Mouse (Mus musculus) neutrophil, adult 83 days (primary cell): ENCODE results near the gene Rab11fip3. TPM values are rescaled to one million over a fixed set of nuclear protein-coding genes. Genes with fewer than 3 reads are reported as not detected.

Experiments
- total RNA-seq, 2 experiments: library from RNA; stranded (reverse); gene quantifications; one replicate each; pipeline ENCODE4 v1.2.4; 2023

Rab11fip3 gene
- 1 to 10 TPM; 1.7 to 1.9 TPM for total RNA-seq

DNA sequence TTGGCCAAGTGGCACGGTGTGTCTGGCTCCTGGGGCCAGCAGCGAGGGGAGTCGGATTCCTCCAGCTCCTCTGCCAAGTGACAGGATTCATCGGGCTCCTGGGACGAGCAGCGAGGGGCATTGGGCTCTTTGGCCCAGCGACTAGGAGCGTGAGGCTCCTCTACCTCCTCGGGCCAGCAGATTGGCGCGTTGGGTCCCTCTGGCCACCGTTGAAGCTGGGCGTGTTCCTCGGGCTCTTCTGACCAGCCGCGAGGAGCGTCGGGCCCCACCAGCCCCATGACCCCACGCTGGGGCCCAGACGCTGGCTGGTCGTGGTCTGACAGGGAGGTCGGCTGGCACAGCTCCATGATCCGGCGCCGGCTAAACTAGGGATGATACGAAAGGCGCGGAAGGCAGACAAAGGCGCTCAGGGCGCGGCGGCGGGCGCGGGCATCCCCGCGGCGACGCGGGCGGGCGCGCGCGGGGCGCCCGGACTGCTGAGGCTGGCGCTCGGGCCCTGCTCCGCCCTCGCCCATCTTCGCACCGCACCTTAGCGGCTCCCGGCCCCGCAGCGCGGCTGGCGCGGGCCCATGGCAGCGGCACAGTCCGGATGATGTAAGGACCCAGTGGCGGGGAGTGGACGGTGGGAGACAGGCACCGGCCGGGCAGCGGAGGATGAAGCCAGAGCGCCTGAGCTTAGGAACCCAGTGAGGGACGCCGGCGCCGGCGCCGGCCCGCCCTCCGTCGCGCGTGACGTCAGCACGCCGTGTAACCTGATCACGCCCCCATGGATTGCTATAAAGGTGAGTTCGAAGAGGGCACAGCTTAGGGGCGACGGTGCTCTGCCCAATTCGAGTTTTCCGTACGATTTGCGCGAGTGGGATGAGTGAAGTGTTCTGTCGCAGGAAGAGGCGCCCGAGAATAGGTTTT, at the start of gene Rab11fip3:
Gene Rab11fip3, minus strand, starts transcription at position 725 of the 909 bp plus-strand sequence.

DNA sequence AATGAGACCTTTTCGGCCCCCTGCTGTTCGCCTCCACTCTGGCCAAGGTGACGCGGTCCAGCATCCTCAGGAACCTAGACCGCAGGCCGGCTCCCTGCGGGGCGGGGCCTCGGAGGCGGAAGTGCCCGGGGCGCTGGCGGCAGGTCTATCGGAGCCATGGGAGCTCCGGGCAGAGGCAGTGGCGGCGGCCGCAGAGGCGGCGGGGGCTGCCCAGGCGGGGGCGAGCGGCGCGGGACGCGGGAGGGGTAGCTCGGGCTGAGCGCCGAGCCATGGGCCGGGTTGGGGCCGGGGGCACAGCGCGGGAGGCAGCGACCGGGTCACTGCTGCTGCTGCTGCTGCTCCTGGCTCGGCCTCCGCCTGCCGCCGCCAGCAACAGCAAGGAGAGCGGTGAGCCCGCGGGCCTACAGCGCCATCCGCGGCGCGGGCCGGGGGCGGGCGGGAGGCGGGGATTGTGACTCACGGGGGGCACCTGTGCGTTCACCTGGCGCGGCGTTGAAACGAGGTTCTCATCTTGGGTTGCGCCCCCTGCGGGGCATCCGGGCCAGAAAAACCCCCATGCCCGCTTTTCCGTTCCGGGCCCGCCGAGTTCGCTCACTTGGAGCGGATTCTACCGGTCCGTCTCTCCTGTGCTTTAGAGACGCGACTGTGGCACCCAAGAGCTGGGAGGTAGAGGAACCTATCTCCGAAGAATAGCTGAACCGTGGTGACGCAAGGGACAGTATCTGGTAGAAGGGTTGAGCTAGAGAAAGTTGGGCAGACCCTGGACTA, 44.0 kb upstream of the Rab11fip3 start, which contains the start of gene Tmem8:
Gene Tmem8, plus strand, starts transcription at position 119 of the 768 bp plus-strand sequence.

GRCm38 (mm10) chr17:26095121-26095740, 25.9 kb upstream of the Rab11fip3 start, which contains the start of gene Nme4:
TSS of gene Nme4 (minus strand) at chr17:26095602.

DNA sequence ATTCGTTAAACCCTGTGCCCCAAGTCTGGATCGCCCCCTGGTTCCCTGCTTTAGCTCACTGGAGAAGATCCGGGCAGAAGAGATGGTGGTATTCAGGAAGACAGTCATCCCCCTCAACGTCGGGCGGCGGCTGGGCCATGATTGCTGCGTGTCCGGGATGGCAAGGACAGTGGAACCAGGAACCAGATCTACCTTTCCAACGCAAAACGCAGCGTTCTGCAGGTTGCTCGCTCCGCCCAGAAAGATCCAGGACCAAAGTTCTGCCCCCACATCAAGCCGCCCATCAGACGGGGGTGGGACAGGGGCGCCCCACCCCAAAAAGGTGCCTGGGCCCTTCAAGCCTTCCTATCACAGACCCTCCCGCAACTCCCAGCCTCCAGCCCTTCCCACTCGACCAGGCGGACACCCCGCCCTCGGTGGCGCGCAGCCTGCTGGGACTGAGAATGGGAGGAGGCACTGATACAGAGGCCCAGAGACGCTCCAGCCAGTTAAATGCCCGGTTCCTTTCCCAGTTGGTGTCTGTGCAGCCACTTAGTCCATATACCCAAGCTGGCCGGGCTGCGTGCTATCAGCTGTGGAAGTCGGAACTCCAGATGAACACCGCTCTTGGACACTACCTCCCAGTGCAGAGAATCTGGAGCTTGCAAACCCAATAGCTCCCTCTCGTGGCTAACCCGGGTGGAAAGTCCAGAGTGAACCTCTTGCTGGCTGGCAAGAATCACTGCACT, 20.7 kb upstream of the Rab11fip3 start, which contains the start of gene Decr2:
Gene Decr2, minus strand, starts transcription at position 433 of the 728 bp plus-strand sequence.

DNA sequence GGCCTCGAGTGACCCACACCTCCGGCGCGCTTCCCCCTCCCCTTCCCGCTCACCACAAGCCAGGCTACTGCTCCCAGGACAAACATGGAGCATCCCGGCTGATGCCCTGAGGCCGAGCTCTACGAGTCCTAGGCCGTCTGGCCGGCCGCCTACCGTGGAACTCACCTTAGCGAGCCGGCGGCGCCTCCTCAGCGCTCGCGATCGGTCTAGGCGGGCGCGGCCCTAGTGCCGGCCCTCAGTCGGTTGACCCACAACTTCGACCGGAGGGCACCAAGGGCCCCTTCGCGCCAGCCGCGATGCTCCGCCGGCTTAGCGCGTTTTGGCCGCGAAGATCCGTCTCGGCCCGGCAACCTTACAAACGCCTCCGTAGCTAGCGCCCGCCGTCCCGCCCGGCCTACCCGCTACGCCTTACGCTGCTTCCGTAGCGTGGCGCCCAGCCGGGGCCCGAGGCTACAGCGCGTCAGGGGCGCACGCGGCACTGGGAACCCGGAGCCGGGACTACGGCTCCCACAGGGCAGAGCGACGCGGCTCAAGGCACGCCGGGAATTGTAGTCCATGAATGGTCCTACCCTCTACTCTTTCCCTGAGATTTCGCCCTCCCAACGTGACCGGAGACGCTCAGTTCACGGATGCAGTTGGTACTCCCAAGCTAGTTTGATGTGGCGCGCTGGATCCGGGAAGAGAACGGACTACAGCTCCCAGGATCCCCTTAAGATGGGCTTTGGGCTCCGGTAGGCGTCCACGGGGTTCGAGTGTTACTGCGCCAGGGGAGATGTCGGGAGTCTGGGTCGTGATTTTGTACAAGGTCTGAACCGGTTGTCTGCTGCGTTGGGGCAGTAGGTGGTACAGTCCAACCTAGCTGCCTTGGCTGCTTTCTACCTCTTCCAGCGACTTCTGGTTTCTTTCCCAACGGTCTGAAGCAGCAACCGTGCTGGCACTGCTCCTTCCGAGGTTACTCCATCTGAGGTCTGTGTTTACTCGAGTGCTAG, 83.8 kb downstream of the Rab11fip3 start, which contains the start of gene Capn15:
Gene Capn15, minus strand, starts transcription at position 491 of the 989 bp plus-strand sequence.

GRCm38 (mm10) chr17:25951803-25952623, 117.3 kb downstream of the Rab11fip3 start, which contains the start of gene A930017K11Rik:
TSS of gene A930017K11Rik (minus strand) at chr17:25952565.

GRCm38 (mm10) chr17:25944366-25945163, 124.8 kb downstream of the Rab11fip3 start, which contains the start of the genes Pigq and Nhlrc4:
TSS of gene Pigq (minus strand) at chr17:25944936.
TSS of gene Nhlrc4 (minus strand) at chr17:25944961.

Other genes with a start within 250 kb of the Rab11fip3 start
- gene Wdr24, start 245.9 kb downstream of the Rab11fip3 start, total RNA-seq: 10 to 100 TPM; 13.2 to 15.2 TPM
- gene Jmjd8, start 240.7 kb downstream of the Rab11fip3 start, total RNA-seq: 10 to 100 TPM; 12.4 to 16.8 TPM
- 10 to 100 TPM; 45.6 to 55.2 TPM for gene Stub1, start 236.2 kb downstream of the Rab11fip3 start, total RNA-seq
- 1 to 10 TPM; 2.3 to 2.5 TPM for gene Rhbdl1, start 232.3 kb downstream of the Rab11fip3 start, total RNA-seq
- gene Gm20683, start 227.8 kb downstream of the Rab11fip3 start, total RNA-seq: 1 to 10 TPM; 2.7 to 4.2 TPM
- gene Rhot2, start 224.7 kb downstream of the Rab11fip3 start, total RNA-seq: 10 to 100 TPM; 37.5 to 40.0 TPM
- gene Wdr90, start 208.1 kb downstream of the Rab11fip3 start, total RNA-seq: 10 to 100 TPM; 28.2 to 31.0 TPM
- gene Mcrip2, start 200.8 kb downstream of the Rab11fip3 start, total RNA-seq: 1 to 10 TPM; 3.8 to 4.2 TPM
- 10 to 100 TPM; 10.2 to 10.3 TPM for gene Mettl26, start 194.5 kb downstream of the Rab11fip3 start, total RNA-seq
- 1 to 10 TPM; 2.5 to 3.8 TPM for gene Wfikkn1, start 188.7 kb downstream of the Rab11fip3 start, total RNA-seq
- 10 to 100 TPM; 16.6 to 19.2 TPM for gene Rab40c, start 149.8 kb downstream of the Rab11fip3 start, total RNA-seq
- gene Pigq, start 124.6 kb downstream of the Rab11fip3 start, total RNA-seq: 100 to 1,000 TPM in 1 of 2 experiments, 10 to 100 TPM in 1; 70.2 to 101 TPM
- under 1 TPM; 0.20 to 0.93 TPM for gene Nhlrc4, start 124.6 kb downstream of the Rab11fip3 start, total RNA-seq
- not detected for gene A930017K11Rik, start 117.0 kb downstream of the Rab11fip3 start, total RNA-seq
- gene Capn15, start 83.8 kb downstream of the Rab11fip3 start, total RNA-seq: 10 to 100 TPM; 17.0 to 22.0 TPM
- gene Decr2, start 20.8 kb upstream of the Rab11fip3 start, total RNA-seq: 1 to 10 TPM; 3.8 to 4.5 TPM
- 1 to 10 TPM; 5.3 to 5.4 TPM for gene Nme4, start 26.0 kb upstream of the Rab11fip3 start, total RNA-seq
- 10 to 100 TPM; 66.8 to 74.8 TPM for gene Tmem8, start 43.7 kb upstream of the Rab11fip3 start, total RNA-seq
- 10 to 100 TPM; 34.5 to 41.7 TPM for gene Mrpl28, start 53.9 kb upstream of the Rab11fip3 start, total RNA-seq
- gene Axin1, start 69.1 kb upstream of the Rab11fip3 start, total RNA-seq: 10 to 100 TPM; 37.0 to 40.7 TPM
- 1 to 10 TPM; 4.4 to 8.5 TPM for gene Pdia2, start 129.5 kb upstream of the Rab11fip3 start, total RNA-seq
- gene Rgs11, start 133.4 kb upstream of the Rab11fip3 start, total RNA-seq: not detected
- gene Arhgdig, start 138.2 kb upstream of the Rab11fip3 start, total RNA-seq: under 1 TPM; 0.55 to 0.57 TPM
- gene Fam234a, start 174.7 kb upstream of the Rab11fip3 start, total RNA-seq: 10 to 100 TPM; 65.5 to 77.1 TPM
- 10 to 100 TPM; 36.2 to 36.9 TPM for gene Luc7l, start 183.3 kb upstream of the Rab11fip3 start, total RNA-seq